Mouse (Mus musculus) liver, embryonic 14.5 days (tissue): Measurements from ENCODE around the gene Tmx4.

Experiments
- CTCF ChIP-seq: IDR thresholded peaks from 2 replicates; pipeline ENCODE4 v1.5.1; 2016; ENCODE audit warnings: antibody characterized with exemption, low read depth, control low read depth
- EP300 ChIP-seq: IDR thresholded peaks from 2 replicates; pipeline ENCODE4 v1.6.1; 2016; ENCODE audit warnings: antibody characterized with exemption, low read depth

- TF ChIP-seq CTCF (no peak), EP300 (no peak)
Measured at GRCm38 (mm10) chr2:134640398-134640797, 3.5 kb downstream of the Tmx4 start.
